Mouse (Mus musculus): ENCODE data around the gene Aagab. TPM values are rescaled to one million over a fixed set of nuclear protein-coding genes. Genes with fewer than 3 reads are reported as not detected.

Aagab gene
- total and polyA plus RNA-seq, 2 experiments from 2014 or later = 46.7 to 51.0 TPM

- TF ChIP-seq CTCF (IDR thresholded peaks at IDR 0.05; ENCODE audit: low read depth) = no peak
- DNase-seq = no peak
- Histone ChIP-seq H3K4me1 (ENCODE audit: insufficient read depth) (no peaks in the 10 kb centered on the region), H3K9me3 (ENCODE audit: low read length) (no peaks in the 10 kb centered on the region), H3K36me3 (ENCODE audit: insufficient read depth) (no peaks in the 10 kb centered on the region), H3K27me3 (ENCODE audit: insufficient read depth, low read length) (no peaks in the 10 kb centered on the region), H3K4me2 (ENCODE audit: low read depth) (no peak overlapping the region), H3K27ac (ENCODE audit: low read depth, low read length) (no peak overlapping the region), H3K9ac (no peak overlapping the region), H3K4me3 (ENCODE audit: low read depth, low read length) (no peak overlapping the region)
- 97% methylated on average over 1 of the region's 1 CpGs for WGBS
- ATAC-seq = no peak
Measured at GRCm38 (mm10) chr9:63690511-63690910, 88.1 kb downstream of the Aagab start.

GRCm38 (mm10) chr9:63691960-63692359, 89.5 kb downstream of the Aagab start:
- Histone ChIP-seq H3K27ac (ENCODE audit: low read depth, low read length) (no peak overlapping the region), H3K9ac (no peak overlapping the region), H3K4me2 (ENCODE audit: low read depth) (no peak overlapping the region), H3K4me1 (ENCODE audit: insufficient read depth) (no peaks in the 10 kb centered on the region), H3K9me3 (ENCODE audit: low read length) (no peaks in the 10 kb centered on the region), H3K36me3 (ENCODE audit: insufficient read depth) (no peaks in the 10 kb centered on the region), H3K27me3 (ENCODE audit: insufficient read depth, low read length) (no peaks in the 10 kb centered on the region), H3K4me3 (ENCODE audit: low read depth, low read length) (no peak overlapping the region)
- ATAC-seq (no peak), DNase-seq (no peak)
- 88% methylated on average over 2 of the region's 2 CpGs for WGBS
- TF ChIP-seq CTCF (IDR thresholded peaks at IDR 0.05; ENCODE audit: low read depth) = no peak

Other genes starting within 250 kb of the Aagab start
- 16.4 and 21.1 TPM in 2 replicates for gene Map2k5, start 224.8 kb upstream of the Aagab start, total RNA-seq (2014; rRNA removed)
- 33.1 and 37.7 TPM in 2 replicates for gene Map2k5, start 224.8 kb upstream of the Aagab start, polyA plus RNA-seq (2015; fragmentation: Nextera tagmentation; extraction: Ambion mirVana)
- gene 2300009A05Rik, start 203.4 kb upstream of the Aagab start, total RNA-seq (2014; rRNA removed) = 23.0 and 28.8 TPM in 2 replicates
- gene 2300009A05Rik, start 203.4 kb upstream of the Aagab start, polyA plus RNA-seq (2015; fragmentation: Nextera tagmentation; extraction: Ambion mirVana) = 83.2 and 98.5 TPM in 2 replicates
- 0.14 TPM in 1 of 2 replicates, not detected in the other for gene Iqch, start 167 bp upstream of the Aagab start, total RNA-seq (2014; rRNA removed)
- gene Iqch, start 167 bp upstream of the Aagab start, polyA plus RNA-seq (2015; fragmentation: Nextera tagmentation; extraction: Ambion mirVana) = 0.10 TPM in 1 of 2 replicates, not detected in the other
- gene Smad3, start 155.3 kb downstream of the Aagab start, total RNA-seq (2014; rRNA removed) = 16.0 and 17.6 TPM in 2 replicates
- 5.0 and 5.5 TPM in 2 replicates for gene Smad3, start 155.3 kb downstream of the Aagab start, polyA plus RNA-seq (2015; fragmentation: Nextera tagmentation; extraction: Ambion mirVana)

Measured in forebrain, postnatal 0 days (tissue).